Mouse (Mus musculus) myocyte (in vitro differentiated cells): ENCODE measurements at regions not wholly inside any gene's neighbourhood (a gene's known extent, or its start where the extent isn't known, plus 50 kb on each side); places are given as distances from the start of the nearest gene placed in this dataset.

Experiments used
- H3K27me3 ChIP-seq: one replicate; pipeline ENCODE4 v1.6.1; 2011; ENCODE audit not compliant: control insufficient read depth, insufficient read depth, insufficient read length
- H3K36me3 ChIP-seq: one replicate; pipeline ENCODE4 v1.6.1; 2011; ENCODE audit not compliant: control insufficient read depth, insufficient read depth
- H3K4me2 ChIP-seq: one replicate; pipeline ENCODE4 v1.6.1; 2011; ENCODE audit warnings: low read depth, control low read depth
- H3K4me3 ChIP-seq: one replicate; pipeline ENCODE4 v1.5.1; 2011; ENCODE audit warnings: mild to moderate bottlenecking, control low read depth, moderate library complexity
- H3K79me2 ChIP-seq: one replicate; pipeline ENCODE4 v1.6.1; 2011; ENCODE audit not compliant: control insufficient read depth, insufficient read depth
- H3ac ChIP-seq: one replicate; pipeline ENCODE4 v1.6.1; 2011; ENCODE audit not compliant: control insufficient read depth, insufficient read length
- CEBPB ChIP-seq: IDR thresholded peaks from 2 replicates; pipeline ENCODE4 v1.6.1; 2011; ENCODE audit warnings: mild to moderate bottlenecking, moderate library complexity; ENCODE audit not compliant: poor library complexity, insufficient read depth, severe bottlenecking
- E2F4 ChIP-seq: IDR thresholded peaks from one replicate; pipeline ENCODE4 v1.6.1; 2011; ENCODE audit warnings: mild to moderate bottlenecking, control low read depth, moderate library complexity; ENCODE audit not compliant: insufficient read depth
- MAX ChIP-seq: IDR thresholded peaks from one replicate; pipeline ENCODE4 v1.6.1; 2011; ENCODE audit warnings: low read depth, mild to moderate bottlenecking, control low read depth
- MYOD1 ChIP-seq, 3 experiments: IDR thresholded peaks; one replicate each; pipeline ENCODE4 v1.6.1; 2011; ENCODE audit warnings: control low read depth in 2 of 3, low read depth in 2 of 3, mild to moderate bottlenecking in 2 of 3, moderate library complexity in 1 of 3; ENCODE audit not compliant: insufficient read length in 2 of 3, control insufficient read depth in 1 of 3
- MYOG ChIP-seq, 3 experiments: IDR thresholded peaks; one replicate each; pipeline ENCODE4 v1.6.1; 2011; ENCODE audit warnings: control low read depth in 2 of 3, low read depth in 2 of 3, mild to moderate bottlenecking in 2 of 3; ENCODE audit not compliant: insufficient read length in 2 of 3, control insufficient read depth in 1 of 3, insufficient read depth in 1 of 3
- POLR2A ChIP-seq: IDR thresholded peaks from one replicate; pipeline ENCODE4 v1.6.1; 2011; ENCODE audit warnings: low read depth, mild to moderate bottlenecking, control low read depth, moderate library complexity; ENCODE audit not compliant: insufficient read length
- POLR2AphosphoS2 ChIP-seq: IDR thresholded peaks from one replicate; pipeline ENCODE4 v1.6.1; 2011; ENCODE audit warnings: low read depth, control low read depth; ENCODE audit not compliant: insufficient read length
- REST ChIP-seq: IDR thresholded peaks from one replicate; pipeline ENCODE4 v1.6.1; 2011; ENCODE audit warnings: mild to moderate bottlenecking, control low read depth, moderate library complexity; ENCODE audit not compliant: insufficient read depth, insufficient read length
- SRF ChIP-seq: IDR thresholded peaks from one replicate; pipeline ENCODE4 v1.6.1; 2011; ENCODE audit warnings: low read depth; ENCODE audit not compliant: control insufficient read depth, insufficient read length
- TCF12 ChIP-seq: IDR thresholded peaks from one replicate; pipeline ENCODE4 v1.6.1; 2011; ENCODE audit warnings: mild to moderate bottlenecking, control low read depth; ENCODE audit not compliant: poor library complexity, insufficient read depth, severe bottlenecking
- TCF3 ChIP-seq: IDR thresholded peaks from one replicate; pipeline ENCODE4 v1.6.1; 2011; ENCODE audit warnings: low read depth, control low read depth; ENCODE audit not compliant: insufficient read length
- USF1 ChIP-seq: IDR thresholded peaks from one replicate; pipeline ENCODE4 v1.6.1; 2011; ENCODE audit warnings: low read depth, mild to moderate bottlenecking, control low read depth, moderate library complexity

GRCm38 (mm10) chr8:10738486-10739081 lies 269.7 kb downstream of the Irs2 start:
- H3K4me3 ChIP-seq = no peak overlapping the region
- H3K4me2 ChIP-seq = no peak overlapping the region
- H3K36me3 ChIP-seq = no peaks in the 10 kb centered on the region
- H3ac ChIP-seq = no peak overlapping the region
- TF ChIP-seq POLR2A (no peak), TCF12 (no peak), MAX (no peak), MYOD1 (IDR thresholded peaks at IDR 0.05; ENCODE audit: control insufficient read depth in 1 of 3, insufficient read length in 2 of 3, low read depth in 2 of 3) (no peak), TCF3 (no peak), CEBPB (no peak), USF1 (no peak), SRF (no peak), MYOG (IDR thresholded peaks at IDR 0.05; ENCODE audit: control insufficient read depth in 1 of 3, insufficient read depth in 1 of 3, insufficient read length in 2 of 3, low read depth in 2 of 3) (no peak), POLR2AphosphoS2 (no peak), E2F4 (no peak), REST (no peak)
- H3K27me3 ChIP-seq = no peaks in the 10 kb centered on the region
- H3K79me2 ChIP-seq = no peaks in the 10 kb centered on the region

- no peaks in the 10 kb centered on the region for H3K27me3 ChIP-seq
- no peak for TF ChIP-seq MAX
- no peak for TF ChIP-seq E2F4
- TF ChIP-seq MYOG (IDR thresholded peaks at IDR 0.05; ENCODE audit: control insufficient read depth in 1 of 3, insufficient read depth in 1 of 3, insufficient read length in 2 of 3, low read depth in 2 of 3) = no peak
- TF ChIP-seq CEBPB = no peak
- TF ChIP-seq TCF3 = no peak
- TF ChIP-seq SRF = no peak
- no peak for TF ChIP-seq POLR2AphosphoS2
- no peak for TF ChIP-seq REST
- TF ChIP-seq TCF12 = no peak
- TF ChIP-seq USF1 = no peak
- TF ChIP-seq POLR2A = no peak
- no peak for TF ChIP-seq MYOD1 (IDR thresholded peaks at IDR 0.05; ENCODE audit: control insufficient read depth in 1 of 3, insufficient read length in 2 of 3, low read depth in 2 of 3)
- H3K79me2 ChIP-seq = no peaks in the 10 kb centered on the region
- no peaks in the 10 kb centered on the region for H3K36me3 ChIP-seq
- H3ac ChIP-seq = no peak overlapping the region
- no peak overlapping the region for H3K4me3 ChIP-seq
- H3K4me2 ChIP-seq = no peak overlapping the region
Observed at GRCm38 (mm10) chr8:10734746-10735145, 273.5 kb downstream of the Irs2 start.

GRCm38 (mm10) chr8:10723332-10723731 lies 284.9 kb downstream of the Irs2 start:
- Histone ChIP-seq H3K4me2 (no peak overlapping the region), H3K27me3 (no peaks in the 10 kb centered on the region), H3K36me3 (no peaks in the 10 kb centered on the region), H3K79me2 (no peaks in the 10 kb centered on the region), H3K4me3 (no peak overlapping the region), H3ac (no peak overlapping the region)
- TF ChIP-seq MYOD1 (IDR thresholded peaks at IDR 0.05; ENCODE audit: control insufficient read depth in 1 of 3, insufficient read length in 2 of 3, low read depth in 2 of 3) (no peak), TCF12 (no peak)

GRCm38 (mm10) chr8:10722742-10723141 lies 285.5 kb downstream of the Irs2 start:
- Histone ChIP-seq H3K27me3 (no peaks in the 10 kb centered on the region), H3K4me2 (no peak overlapping the region), H3K4me3 (no peak overlapping the region), H3K36me3 (no peaks in the 10 kb centered on the region), H3K79me2 (no peaks in the 10 kb centered on the region), H3ac (no peak overlapping the region)
- no peak for TF ChIP-seq REST
- TF ChIP-seq MAX = no peak
- TF ChIP-seq TCF12 = no peak
- no peak for TF ChIP-seq USF1
- no peak for TF ChIP-seq POLR2A
- TF ChIP-seq MYOG (IDR thresholded peaks at IDR 0.05; ENCODE audit: control insufficient read depth in 1 of 3, insufficient read depth in 1 of 3, insufficient read length in 2 of 3, low read depth in 2 of 3) = no peak
- no peak for TF ChIP-seq POLR2AphosphoS2

GRCm38 (mm10) chr8:10722342-10722741 lies 285.9 kb downstream of the Irs2 start:
- no peak overlapping the region for H3ac ChIP-seq
- H3K4me2 ChIP-seq = no peak overlapping the region
- TF ChIP-seq MYOG (IDR thresholded peaks at IDR 0.05; ENCODE audit: control insufficient read depth in 1 of 3, insufficient read depth in 1 of 3, insufficient read length in 2 of 3, low read depth in 2 of 3) (no peak), REST (no peak), MAX (no peak), POLR2A (no peak), POLR2AphosphoS2 (no peak), E2F4 (no peak), MYOD1 (IDR thresholded peaks at IDR 0.05; ENCODE audit: control insufficient read depth in 1 of 3, insufficient read length in 2 of 3, low read depth in 2 of 3) (no peak), USF1 (no peak), TCF12 (no peak), TCF3 (no peak), CEBPB (no peak), SRF (no peak)
- no peaks in the 10 kb centered on the region for H3K36me3 ChIP-seq
- no peak overlapping the region for H3K4me3 ChIP-seq
- no peaks in the 10 kb centered on the region for H3K79me2 ChIP-seq
- H3K27me3 ChIP-seq = no peaks in the 10 kb centered on the region
